Mouse (Mus musculus) spleen, adult 2 months (tissue): Measurements from ENCODE around the gene Nadk2.

ENCODE experiments used
- CTCF ChIP-seq: fragments of 200-500 bp; IDR thresholded peaks from 2 replicates; pipeline ENCODE4 v1.5.1; 2011; ENCODE audit warnings: mild to moderate bottlenecking, inconsistent platforms; ENCODE audit not compliant: insufficient read depth, insufficient read length, insufficient replicate concordance; ENCODE audit errors: extremely low read depth
- POLR2A ChIP-seq: fragments of 200-500 bp; IDR thresholded peaks from 2 replicates; pipeline ENCODE4 v1.6.1; 2011; ENCODE audit warnings: low read depth, low read length, inconsistent platforms

DNA sequence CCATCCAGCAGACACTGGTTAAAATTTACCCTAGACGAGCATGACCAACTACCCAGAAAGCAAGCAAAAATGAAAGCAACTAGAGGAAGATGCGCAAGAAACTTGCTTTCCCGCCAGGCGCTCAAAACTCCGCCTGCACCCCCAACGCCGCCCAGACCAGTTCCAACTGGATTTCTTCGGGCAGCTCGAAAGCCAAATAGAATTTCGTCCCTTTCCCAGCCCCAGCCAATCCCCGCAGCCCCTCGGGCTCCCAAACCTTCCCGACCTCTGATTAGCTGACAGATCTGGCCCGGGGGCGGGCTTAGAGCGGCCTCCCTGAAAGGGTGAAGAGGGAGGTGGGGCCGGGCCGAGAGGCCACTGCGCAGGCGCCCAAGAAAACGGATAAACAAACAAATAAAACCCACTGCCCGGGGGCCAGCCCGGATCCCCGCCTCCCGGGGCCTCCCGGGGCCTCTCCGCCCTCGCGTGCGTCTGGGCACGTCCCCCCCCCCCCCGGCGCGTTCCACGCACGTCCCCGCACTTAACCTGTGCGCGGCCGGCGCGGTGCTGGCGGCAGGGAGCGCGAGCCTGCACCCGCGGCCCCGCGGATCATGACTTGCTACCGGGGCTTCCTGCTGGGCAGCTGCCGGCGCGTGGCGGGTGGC is at the start of gene Nadk2:
- TF ChIP-seq CTCF (no peak), POLR2A (no peak)
